Mouse (Mus musculus) embryo, embryonic 9.5 days (tissue): ENCODE results near the gene Eda2r.
A peak's percentile ranks its signal among the peaks of the same experiment; 100 is the strongest.

Experiments used
- DNase-seq: peaks from one replicate; pipeline ENCODE4 v3.0.0-alpha.2; 2017; ENCODE audit errors: extremely low spot score

Eda2r gene

DNA sequence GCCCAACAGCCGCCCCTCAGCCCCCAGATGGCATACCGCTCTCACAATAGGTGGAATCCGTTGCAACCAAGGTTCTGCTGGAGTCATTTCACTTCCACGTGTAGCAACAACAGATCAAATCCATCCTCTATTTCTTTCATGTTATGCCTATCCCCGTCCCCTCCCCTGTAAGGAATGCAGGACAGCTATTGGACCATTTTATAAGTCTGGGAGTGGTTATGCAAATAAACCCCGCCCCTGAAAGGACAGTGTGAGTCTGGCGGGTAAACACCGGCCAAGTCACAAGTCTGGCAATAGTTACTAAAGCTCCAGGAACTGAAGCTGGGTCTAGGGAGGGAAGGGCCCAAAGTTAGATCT lies at the start of gene Eda2r:
Gene Eda2r, minus strand, starts transcription at position 152 of the 357 bp plus-strand sequence.
- peak; percentile 50 for DNase-seq

DNA sequence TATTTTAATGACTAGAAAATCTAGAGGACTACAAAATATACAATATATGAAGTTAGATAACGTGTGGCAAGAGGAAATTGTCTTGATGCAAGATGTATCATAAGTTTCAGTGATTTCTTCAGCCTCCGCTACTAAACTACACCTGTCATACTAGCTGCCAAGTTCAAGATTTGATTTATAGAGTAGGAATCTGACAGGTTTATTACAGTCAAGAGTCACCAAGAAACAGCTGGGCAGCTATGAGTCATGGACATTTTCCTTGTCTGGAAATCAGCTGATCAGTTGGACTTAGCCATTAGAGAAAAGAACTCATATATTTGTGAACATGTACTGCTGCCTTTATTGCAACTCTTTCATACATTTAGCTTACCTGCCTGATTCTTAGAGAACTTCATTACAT lies 20.9 kb upstream of the Eda2r start:
- DNase-seq = no peak

- DNase-seq = no peak
Observed at GRCm38 (mm10) chrX:97378076-97378475, 1.1 kb upstream of the Eda2r start.

DNA sequence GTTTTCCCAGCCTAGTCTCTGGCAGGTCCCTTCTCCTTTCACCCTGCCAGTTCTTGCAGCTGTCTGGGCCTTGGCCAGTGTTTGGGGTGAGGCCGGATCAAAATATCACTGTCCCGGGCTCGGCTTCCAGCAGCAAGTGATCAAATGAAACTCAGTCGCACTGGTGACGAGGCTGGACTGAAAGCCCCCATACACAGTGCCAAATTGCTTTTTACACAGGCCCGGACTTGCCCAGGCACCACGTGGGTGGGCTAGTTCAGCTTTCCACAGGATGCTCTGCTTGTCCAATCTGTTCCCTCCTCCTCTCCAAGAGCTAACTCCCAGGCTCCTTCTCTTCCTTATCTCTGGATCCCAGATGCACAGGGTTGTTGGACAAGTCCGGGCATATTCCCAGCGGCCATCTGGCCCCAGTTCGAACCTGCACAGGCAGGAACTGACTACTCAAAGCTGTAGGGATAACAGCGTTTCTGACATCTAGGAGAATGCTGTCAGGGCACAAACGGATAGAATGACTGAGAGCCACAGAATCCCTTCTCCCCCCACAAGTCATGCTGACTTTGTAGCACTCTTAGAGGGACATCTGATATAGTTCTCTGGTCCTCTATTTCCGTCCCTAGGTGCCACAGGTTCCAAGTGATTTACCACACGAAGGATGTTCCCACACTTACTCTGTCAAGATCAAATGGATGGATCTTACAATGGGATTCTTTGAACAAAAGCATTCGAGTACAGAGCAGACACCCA lies 523 bp downstream of the Eda2r start:
- peak; percentile 39 for DNase-seq

DNA sequence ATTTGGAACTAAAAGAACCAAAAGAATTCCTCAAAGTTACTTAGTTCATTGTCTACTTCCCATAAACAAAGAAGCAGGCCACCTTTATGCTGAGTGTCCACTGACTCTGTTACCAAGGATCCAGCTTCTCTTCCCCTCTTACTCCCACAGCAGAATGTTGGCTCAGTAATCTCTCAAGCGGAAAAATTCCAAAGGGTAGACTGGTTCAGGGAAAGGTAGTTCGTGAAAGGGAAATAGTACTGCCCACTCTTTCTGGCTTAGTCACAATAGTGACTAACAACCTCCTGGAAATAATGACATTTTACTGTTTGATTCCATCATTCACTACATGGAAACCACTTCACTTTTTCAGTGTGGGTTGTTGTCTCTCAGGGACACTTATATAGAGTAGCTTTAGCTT lies 4.2 kb downstream of the Eda2r start:
- DNase-seq = no peak

GRCm38 (mm10) chrX:97369206-97369605 lies 7.8 kb downstream of the Eda2r start:
- no peak for DNase-seq

- DNase-seq = no peak
Observed at GRCm38 (mm10) chrX:97368741-97369140, 8.3 kb downstream of the Eda2r start.

DNA sequence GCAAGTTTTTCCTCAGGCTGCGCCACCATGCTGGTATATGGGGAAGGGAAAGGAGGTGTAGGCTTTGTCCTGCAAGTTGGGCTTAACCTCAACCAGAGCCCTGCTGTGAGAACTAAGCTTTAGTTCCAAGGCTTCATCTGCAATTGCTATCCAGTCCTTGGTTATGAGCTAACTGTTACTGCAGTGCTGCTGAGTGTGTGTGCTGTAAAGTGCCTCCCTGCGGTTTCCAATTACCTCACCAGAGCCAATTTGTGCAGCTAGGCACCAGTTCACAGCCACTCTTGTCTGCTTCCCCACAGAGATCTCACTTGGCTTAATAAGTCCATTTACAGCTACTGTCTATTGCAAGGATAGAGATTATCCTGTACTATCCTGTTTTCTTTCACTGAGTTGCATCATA lies 16.1 kb downstream of the Eda2r start:
- no peak for DNase-seq

- DNase-seq = no peak
Observed at GRCm38 (mm10) chrX:97327891-97328290, 49.1 kb downstream of the Eda2r start.
